Mouse (Mus musculus) lung, embryonic 15.5 days (tissue): ENCODE measurements around the gene Syna. TPM values are rescaled to one million over a fixed set of nuclear protein-coding genes. Genes with fewer than 3 reads are reported as not detected.

ENCODE experiments used
- ATAC-seq: fragments of 200-750 bp; cut with Nextera tagmentation; 2 replicates; pipeline ENCODE4 v1.8.0; 2017; ENCODE audit warnings: moderate number of reproducible peaks, borderline replicate concordance; ENCODE audit not compliant: low FRiP score, low TSS enrichment; ENCODE audit errors: extremely low read depth
- H3K27ac ChIP-seq: fragments of 300-500 bp; sonication (generic); 2 replicates; pipeline ENCODE4 v1.5.1; 2015; ENCODE audit warnings: moderate library complexity, mild to moderate bottlenecking, inconsistent platforms
- H3K27me3 ChIP-seq: fragments of 300-500 bp; sonication (generic); 2 replicates; pipeline ENCODE4 v1.6.1; 2015; ENCODE audit warnings: inconsistent platforms
- H3K36me3 ChIP-seq: fragments of 300-500 bp; sonication (generic); 2 replicates; pipeline ENCODE4 v1.6.1; 2015; ENCODE audit warnings: inconsistent platforms
- H3K4me1 ChIP-seq: fragments of 300-500 bp; sonication (generic); 2 replicates; pipeline ENCODE4 v1.6.1; 2015; ENCODE audit warnings: inconsistent platforms
- H3K4me2 ChIP-seq: fragments of 300-500 bp; sonication (generic); 2 replicates; pipeline ENCODE4 v1.6.1; 2015; ENCODE audit warnings: inconsistent platforms, mild to moderate bottlenecking, moderate library complexity
- H3K4me3 ChIP-seq: fragments of 300-500 bp; sonication (generic); 2 replicates; pipeline ENCODE4 v1.5.1; 2015; ENCODE audit warnings: mild to moderate bottlenecking, inconsistent platforms
- H3K9ac ChIP-seq: fragments of 300-500 bp; sonication (generic); 2 replicates; pipeline ENCODE4 v1.6.1; 2015; ENCODE audit warnings: inconsistent platforms
- H3K9me3 ChIP-seq: fragments of 300-500 bp; sonication (generic); 2 replicates; pipeline ENCODE4 v1.6.1; 2016; ENCODE audit warnings: inconsistent platforms
- WGBS: fragments of 180-500 bp; shearing (Covaris S2); methylation state at CpG from one replicate; pipeline ENCODE4 v1.1.7; 2015; 5-methylcytosine and 5-hydroxymethylcytosine counted together
- microRNA-seq: library from miRNA; unstranded; fragments of <30 nt; microRNA quantifications from one replicate; pipeline ENCODE4, GENCODE M21; 2016
- polyA plus RNA-seq: library from polyadenylated mRNA; unstranded; fragments of >200 nt; fragmentation: Nextera tagmentation; extraction: Ambion mirVana; gene quantifications from 2 replicates; pipeline ENCODE4 v1.2.1, GENCODE M21; 2015

Syna gene
- polyA plus RNA-seq, 1 experiment from 2014 or later = 0.19 TPM

DNA sequence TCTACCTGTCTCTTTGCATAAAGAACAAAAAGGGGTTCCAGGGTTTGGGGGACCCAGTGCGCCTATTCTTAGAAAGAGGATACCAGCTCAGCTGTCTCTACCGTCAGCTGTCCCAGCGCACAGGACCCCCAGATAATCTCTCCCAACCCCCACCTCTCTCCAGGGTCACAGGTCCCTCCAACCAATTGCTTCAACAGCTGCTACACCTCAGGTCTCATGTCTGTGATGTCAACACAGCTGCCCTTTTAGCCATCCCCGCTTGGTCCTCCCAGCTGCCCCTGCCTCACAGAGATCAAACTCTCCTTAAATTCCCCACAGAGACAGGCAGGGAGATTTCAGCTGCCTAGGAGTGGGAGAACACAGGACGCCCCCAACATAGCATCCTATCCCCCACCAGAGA is 36.2 kb downstream of the Syna start:
- Histone ChIP-seq H3K4me2 (no peak overlapping the region), H3K36me3 (peaks cover 18% of the 10 kb centered on the region), H3K4me3 (no peak overlapping the region), H3K27me3 (no peaks in the 10 kb centered on the region), H3K4me1 (no peaks in the 10 kb centered on the region), H3K27ac (no peak overlapping the region), H3K9ac (no peak overlapping the region), H3K9me3 (no peaks in the 10 kb centered on the region)
- 47% methylated on average over 5 of the region's 5 CpGs for WGBS
- no peak for ATAC-seq

DNA sequence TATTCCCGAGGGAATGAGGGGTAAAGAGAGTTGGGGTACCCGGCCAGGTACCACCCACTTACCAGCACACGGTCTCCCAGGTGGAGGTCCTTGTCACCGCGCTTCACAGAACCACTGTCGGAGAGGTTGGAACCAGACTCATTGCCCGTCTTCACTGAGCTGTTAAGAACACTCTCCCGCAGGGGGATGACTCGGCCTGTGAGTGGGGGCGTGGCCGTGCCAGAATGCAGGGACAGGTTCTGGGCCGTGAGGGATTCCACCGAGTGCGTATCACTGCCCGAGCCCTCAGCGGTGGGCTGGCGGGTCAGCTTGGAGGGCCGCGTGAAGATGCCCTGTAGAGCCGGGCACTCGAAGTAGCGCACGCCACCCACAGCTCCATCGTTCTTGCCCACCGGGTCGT is 37.4 kb downstream of the Syna start:
- Histone ChIP-seq H3K27me3 (no peaks in the 10 kb centered on the region), H3K4me3 (no peak overlapping the region), H3K4me2 (no peak overlapping the region), H3K27ac (no peak overlapping the region), H3K9ac (no peak overlapping the region), H3K4me1 (no peaks in the 10 kb centered on the region), H3K36me3 (peaks cover 21% of the 10 kb centered on the region), H3K9me3 (no peaks in the 10 kb centered on the region)
- no peak for ATAC-seq
- WGBS = 91% methylated on average over 26 of the region's 26 CpGs

DNA sequence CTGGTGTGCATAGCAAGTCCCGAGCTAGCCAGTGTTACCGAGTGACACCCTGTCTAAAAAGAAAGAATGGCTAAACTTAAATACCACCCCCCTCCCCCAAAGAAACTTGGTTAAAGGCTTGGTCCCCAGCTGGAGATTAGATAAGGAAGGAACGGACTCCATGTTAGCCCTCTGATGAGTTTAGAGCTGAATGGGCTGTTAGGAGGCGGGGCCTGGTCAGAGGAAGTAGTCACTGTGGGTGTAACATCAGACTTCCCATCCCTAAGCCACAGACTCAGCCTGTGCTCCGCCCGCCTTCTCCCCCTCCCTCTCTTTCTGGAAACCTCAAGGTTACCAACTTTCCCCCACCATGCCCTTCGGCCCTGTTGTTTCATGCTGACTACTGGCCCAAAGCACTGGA is 38.2 kb downstream of the Syna start:
- Histone ChIP-seq H3K9ac (no peak overlapping the region), H3K27ac (no peak overlapping the region), H3K4me1 (no peaks in the 10 kb centered on the region), H3K4me2 (no peak overlapping the region), H3K36me3 (peaks cover 28% of the 10 kb centered on the region), H3K27me3 (no peaks in the 10 kb centered on the region), H3K9me3 (no peaks in the 10 kb centered on the region), H3K4me3 (no peak overlapping the region)
- no peak for ATAC-seq
- WGBS = 76% methylated on average over 7 of the region's 7 CpGs

DNA sequence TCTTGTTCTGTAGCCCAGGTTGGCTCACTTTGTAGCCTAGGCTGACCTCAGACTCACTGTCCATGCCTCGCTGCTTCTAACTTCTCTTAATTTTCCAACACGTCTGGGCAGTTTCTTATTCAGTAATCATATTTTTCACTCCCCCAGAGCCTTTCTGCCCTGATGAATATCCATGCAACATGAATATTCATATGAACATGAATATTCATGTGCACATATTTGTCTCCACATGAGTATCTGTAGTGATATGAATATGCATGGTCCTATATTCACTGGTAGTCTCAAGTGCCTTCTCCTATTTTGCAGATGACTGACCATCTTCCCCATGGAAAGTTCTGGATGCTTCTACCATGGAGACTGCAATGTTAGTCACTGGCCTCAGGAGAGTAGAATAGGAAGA is 38.8 kb downstream of the Syna start:
- H3K4me3 ChIP-seq = no peak overlapping the region
- peaks cover 35% of the 10 kb centered on the region for H3K36me3 ChIP-seq
- no peaks in the 10 kb centered on the region for H3K4me1 ChIP-seq
- 94% methylated on average over 2 of the region's 2 CpGs for WGBS
- no peaks in the 10 kb centered on the region for H3K9me3 ChIP-seq
- no peak for ATAC-seq
- H3K27ac ChIP-seq = no peak overlapping the region
- H3K9ac ChIP-seq = no peak overlapping the region
- no peak overlapping the region for H3K4me2 ChIP-seq
- H3K27me3 ChIP-seq = no peaks in the 10 kb centered on the region

DNA sequence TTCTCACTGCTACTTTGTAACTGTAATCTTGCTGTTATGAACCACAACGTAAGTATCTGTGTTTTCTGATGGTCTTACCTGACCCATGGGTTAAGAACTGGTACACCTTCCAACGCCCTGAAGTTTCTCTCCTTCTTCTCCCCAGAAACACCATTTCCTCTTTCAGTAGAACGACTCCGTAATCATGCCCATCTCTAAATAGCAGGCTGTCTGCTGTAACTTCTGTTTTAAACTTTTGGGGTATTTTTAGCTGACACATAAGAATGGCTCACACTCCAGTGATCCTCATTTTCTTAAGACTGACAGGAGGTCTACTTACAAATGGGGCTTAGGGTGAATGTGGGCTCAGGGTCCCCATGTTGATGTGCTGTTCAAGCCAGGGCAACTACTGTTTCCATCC is 39.9 kb downstream of the Syna start:
- no peaks in the 10 kb centered on the region for H3K4me1 ChIP-seq
- no peak overlapping the region for H3K4me3 ChIP-seq
- no peak overlapping the region for H3K27ac ChIP-seq
- 93% methylated on average over 4 of the region's 4 CpGs for WGBS
- H3K9me3 ChIP-seq = no peaks in the 10 kb centered on the region
- ATAC-seq = no peak
- peaks cover 40% of the 10 kb centered on the region for H3K36me3 ChIP-seq
- no peak overlapping the region for H3K9ac ChIP-seq
- H3K27me3 ChIP-seq = no peaks in the 10 kb centered on the region
- no peak overlapping the region for H3K4me2 ChIP-seq

DNA sequence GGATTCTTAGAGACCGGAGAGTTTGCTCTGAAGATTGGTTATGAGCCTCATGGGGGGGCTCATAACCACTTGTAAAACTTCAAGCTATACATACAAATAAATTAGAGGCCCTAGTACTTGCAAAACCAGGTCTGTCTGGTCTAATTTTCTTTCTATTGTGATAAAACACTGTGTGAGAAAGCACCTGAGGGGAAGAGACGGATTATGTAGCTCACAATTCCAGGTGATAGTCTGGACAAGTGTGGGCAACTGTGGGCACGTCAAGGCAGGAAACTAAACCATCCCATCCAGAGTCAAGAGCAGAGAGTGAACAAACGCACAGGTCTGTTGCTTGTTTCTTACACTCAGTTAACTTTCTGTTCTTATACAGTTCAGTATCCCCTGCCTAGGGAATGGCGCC is 40.5 kb downstream of the Syna start:
- Histone ChIP-seq H3K9me3 (no peaks in the 10 kb centered on the region), H3K36me3 (peaks cover 40% of the 10 kb centered on the region), H3K4me2 (no peak overlapping the region), H3K4me3 (no peak overlapping the region), H3K9ac (no peak overlapping the region), H3K27ac (no peak overlapping the region), H3K27me3 (no peaks in the 10 kb centered on the region), H3K4me1 (no peaks in the 10 kb centered on the region)
- WGBS = 92% methylated on average over 5 of the region's 5 CpGs
- ATAC-seq = no peak

DNA sequence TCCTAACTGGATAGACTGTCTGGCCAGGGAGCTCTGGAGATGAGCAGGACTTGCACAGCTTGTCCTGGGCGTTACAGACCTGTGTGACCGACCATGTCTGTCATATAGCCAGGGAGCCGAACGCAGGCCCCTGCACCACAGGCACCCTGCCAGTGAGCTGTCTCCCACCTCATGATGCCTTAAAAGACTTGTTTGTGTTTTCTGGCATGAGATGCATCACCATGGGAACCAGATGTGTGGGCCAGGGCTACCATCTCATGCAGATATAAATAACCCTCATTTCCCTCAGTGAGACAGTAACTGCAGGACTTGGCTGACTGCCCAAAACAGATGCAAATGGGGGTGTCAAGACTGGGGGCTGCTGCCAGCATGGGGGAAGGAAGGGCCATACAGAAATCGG is 47.9 kb downstream of the Syna start:
- Histone ChIP-seq H3K9ac (no peak overlapping the region), H3K36me3 (peaks cover 57% of the 10 kb centered on the region), H3K4me1 (peaks cover 10% of the 10 kb centered on the region), H3K27me3 (no peaks in the 10 kb centered on the region), H3K27ac (peak overlapping the region; percentile 41), H3K9me3 (no peaks in the 10 kb centered on the region), H3K4me3 (no peak overlapping the region), H3K4me2 (no peak overlapping the region)
- ATAC-seq = peak; percentile 69; the same call in 1 of the 2 replicates
- WGBS = 47% methylated on average over 5 of the region's 5 CpGs

DNA sequence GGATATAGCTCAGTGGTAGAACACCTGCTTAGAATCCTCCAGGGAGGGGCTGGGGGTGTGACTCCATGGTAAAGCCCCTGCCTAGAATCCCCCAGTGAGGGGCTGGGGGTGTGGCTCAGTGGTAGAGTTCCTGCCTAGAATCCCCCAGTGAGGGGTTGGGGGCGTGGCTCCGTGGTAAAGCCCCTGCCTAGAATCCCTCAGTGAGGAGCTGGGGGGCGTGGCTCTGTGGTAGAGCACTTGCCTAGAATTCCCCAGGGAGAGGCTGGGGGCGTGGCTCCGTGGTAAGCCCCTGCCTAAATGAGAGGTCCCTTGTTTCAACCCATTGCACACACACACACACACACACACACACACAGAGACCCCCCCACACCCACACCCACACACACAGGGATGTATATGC is 49.7 kb downstream of the Syna start:
- peaks cover 10% of the 10 kb centered on the region for H3K4me1 ChIP-seq
- no peak overlapping the region for H3K4me3 ChIP-seq
- H3K9me3 ChIP-seq = no peaks in the 10 kb centered on the region
- no peak overlapping the region for H3K27ac ChIP-seq
- H3K4me2 ChIP-seq = no peak overlapping the region
- H3K27me3 ChIP-seq = no peaks in the 10 kb centered on the region
- ATAC-seq = no peak
- H3K36me3 ChIP-seq = peaks cover 41% of the 10 kb centered on the region
- H3K9ac ChIP-seq = no peak overlapping the region
- 81% methylated on average over 5 of the region's 5 CpGs for WGBS

DNA sequence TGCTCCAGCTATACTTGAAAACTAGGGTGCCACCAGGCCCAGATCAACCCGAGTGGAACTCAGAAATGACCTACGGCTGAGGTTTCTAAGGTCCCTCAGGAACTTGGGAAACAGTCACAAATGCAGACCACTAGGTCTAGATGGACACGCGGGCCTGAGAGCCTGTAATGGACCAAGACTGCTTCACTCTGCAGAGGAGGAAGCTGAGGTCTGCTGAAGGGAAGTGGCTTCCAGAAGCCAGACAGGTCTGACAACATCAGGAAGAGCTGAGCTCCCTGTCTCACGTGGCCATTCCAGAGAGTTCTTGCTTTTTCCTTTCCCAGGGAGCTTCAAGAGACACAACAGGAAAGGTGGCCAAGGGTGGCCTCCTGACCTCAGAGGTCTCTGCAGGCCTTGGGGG is 51.0 kb downstream of the Syna start:
- 82% methylated on average over 5 of the region's 5 CpGs for WGBS
- no peak overlapping the region for H3K9ac ChIP-seq
- H3K4me3 ChIP-seq = no peak overlapping the region
- H3K27ac ChIP-seq = no peak overlapping the region
- no peaks in the 10 kb centered on the region for H3K27me3 ChIP-seq
- peaks cover 10% of the 10 kb centered on the region for H3K4me1 ChIP-seq
- no peak for ATAC-seq
- no peaks in the 10 kb centered on the region for H3K9me3 ChIP-seq
- H3K4me2 ChIP-seq = no peak overlapping the region
- H3K36me3 ChIP-seq = peaks cover 39% of the 10 kb centered on the region

Small RNA genes lying within 50 kb of the gene (microRNA-seq; reads per million reads assigned to microRNA genes)
- gene Mir7228 = not detected

Other genes with a start within 250 kb of the Syna start
- gene Gtf2i, start 245.4 kb downstream of the Syna start, polyA plus RNA-seq = 160 and 168 TPM in 2 replicates
- gene Gtf2ird1, start 103.5 kb downstream of the Syna start, polyA plus RNA-seq = 75.2 and 78.0 TPM in 2 replicates
- 4.6 TPM in 2 replicates for gene Clip2, start 7.7 kb downstream of the Syna start, polyA plus RNA-seq
- gene Rfc2, start 21.2 kb upstream of the Syna start, polyA plus RNA-seq = 292 and 304 TPM in 2 replicates
- 2.6 and 2.9 TPM in 2 replicates for gene Lat2, start 54.9 kb upstream of the Syna start, polyA plus RNA-seq
- gene Eif4h, start 79.3 kb upstream of the Syna start, polyA plus RNA-seq = 506 and 532 TPM in 2 replicates
- gene Limk1, start 128.4 kb upstream of the Syna start, polyA plus RNA-seq = 7.1 and 8.2 TPM in 2 replicates
- gene Eln, start 187.2 kb upstream of the Syna start, polyA plus RNA-seq = 534 and 579 TPM in 2 replicates